Mouse (Mus musculus): Measurements from ENCODE around the gene Pcif1.
A peak's percentile ranks its signal among the peaks of the same experiment; 100 is the strongest.
"Not testable (repeated sequence)": the region's sequence is repeated elsewhere in the genome, so short reads cannot be mapped to it uniquely, and the experiment has no call there.

Pcif1 gene

DNA sequence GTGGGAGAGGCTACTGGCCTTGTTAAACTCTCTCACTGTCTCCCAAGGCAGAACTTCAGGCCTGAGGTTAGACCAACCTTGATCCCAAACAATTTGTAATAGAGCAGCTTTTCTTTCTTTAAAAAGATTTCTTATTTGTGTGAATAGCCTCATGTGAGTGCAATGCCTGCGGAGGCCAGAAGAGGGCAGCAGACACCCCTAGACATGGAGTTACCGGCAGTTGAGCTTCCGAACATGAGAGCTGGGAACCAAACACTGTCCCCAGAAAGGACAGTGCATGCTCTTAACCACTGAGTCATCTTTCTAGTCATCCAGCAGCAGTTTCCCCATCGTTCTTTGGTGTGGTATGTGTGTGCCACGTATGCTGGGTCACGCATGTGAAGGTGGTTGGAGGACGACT is 11.5 kb upstream of the Pcif1 start:
- peak; percentile 37 for DNase-seq

DNA sequence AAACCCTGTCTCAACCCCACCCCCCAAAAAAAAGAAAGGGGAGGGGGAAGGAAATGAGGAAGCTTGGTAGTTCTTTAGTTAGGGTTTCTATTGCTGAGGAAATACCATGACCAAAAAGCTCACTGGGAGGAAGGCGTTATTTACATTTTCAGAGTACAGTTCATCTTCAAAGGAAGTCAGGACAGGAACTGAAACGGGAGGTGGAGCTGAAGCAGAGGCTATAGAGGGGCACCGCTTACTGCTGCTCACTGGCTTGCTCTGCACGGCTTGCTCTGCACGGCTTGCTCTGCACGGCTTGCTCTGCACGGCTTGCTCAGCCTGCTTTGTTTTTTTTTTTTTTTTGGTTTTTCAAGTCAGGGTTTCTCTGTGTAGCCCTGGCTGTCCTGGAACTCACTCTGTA is 10.6 kb upstream of the Pcif1 start:
- DNase-seq = no peak

DNA sequence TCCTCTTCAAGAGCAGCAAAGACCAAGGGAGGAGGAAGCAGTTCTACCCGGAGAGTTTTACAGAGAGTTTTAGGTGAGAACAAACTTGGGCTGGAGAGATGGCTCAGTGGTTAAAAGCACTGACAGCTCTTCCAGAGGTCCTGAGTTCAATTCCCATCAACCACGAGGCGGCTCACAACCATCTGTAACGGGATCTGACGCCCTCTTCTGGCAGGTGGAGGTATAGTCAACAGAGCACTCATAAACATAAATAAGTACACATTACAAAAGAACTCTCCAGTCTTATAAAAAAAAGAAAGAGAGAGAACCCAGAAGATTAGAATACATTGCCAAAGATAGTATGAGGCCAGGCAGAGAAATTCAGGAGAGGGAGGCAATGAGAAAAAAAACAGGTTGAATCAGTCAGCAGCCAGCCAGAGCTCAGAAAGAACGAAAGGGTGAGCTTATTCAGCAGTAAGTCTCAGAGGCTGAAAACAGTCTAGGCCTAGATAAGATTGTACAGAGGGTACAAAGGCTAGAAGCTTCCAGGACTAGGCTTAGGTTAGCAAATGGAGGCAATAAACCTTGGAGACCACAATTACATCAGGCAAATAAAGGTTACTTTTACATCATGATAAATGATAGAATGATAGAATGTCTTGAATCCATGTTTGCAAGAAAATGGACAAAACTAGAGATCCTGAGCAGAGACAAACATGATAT is 7.4 kb upstream of the Pcif1 start:
- DNase-seq = no peak

DNA sequence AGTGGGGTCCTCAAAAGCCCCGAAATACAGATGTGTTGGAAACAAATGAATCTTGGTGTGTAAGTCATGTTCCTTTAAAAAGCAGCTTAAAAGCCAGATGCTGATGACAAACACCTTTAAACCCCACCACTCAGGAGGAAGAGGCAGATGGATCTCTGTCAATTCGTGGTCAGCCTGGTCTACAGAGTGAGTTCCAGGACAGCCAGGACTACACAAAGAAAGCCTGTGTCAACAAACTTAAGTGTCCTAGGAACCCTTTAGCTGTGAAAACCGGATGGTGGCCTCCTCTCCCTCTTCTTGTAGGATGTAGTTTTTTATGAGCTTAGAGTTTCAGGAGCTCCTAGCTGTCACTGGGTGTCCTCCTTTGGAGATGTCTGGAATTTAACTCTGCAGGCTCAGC is 5.5 kb upstream of the Pcif1 start:
- no peak for DNase-seq

DNA sequence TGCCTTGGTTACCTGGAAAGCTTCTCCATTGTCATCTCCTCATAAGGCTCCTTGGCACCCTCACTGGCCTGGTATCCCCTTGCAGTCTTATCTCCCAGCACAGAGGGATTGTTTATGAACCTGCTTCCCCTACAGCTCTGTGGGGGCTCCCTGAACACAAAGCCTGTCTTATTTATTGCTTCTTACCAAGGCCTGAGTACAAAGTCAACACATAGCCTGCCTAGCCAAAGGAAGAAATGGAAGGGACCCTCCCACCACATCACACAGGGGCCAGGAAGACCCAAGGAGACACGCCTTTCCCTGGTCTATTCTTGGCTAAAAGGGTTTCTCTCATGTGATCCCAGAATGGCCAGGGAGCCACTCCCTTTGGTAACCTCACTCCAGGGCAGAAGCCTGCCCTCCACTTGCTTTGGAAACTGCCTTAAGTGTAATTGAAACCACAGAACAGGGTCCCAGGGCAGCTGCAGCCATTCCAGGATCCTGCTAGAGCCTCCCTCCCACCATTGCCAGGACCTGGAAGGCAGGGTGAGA is 4.8 kb upstream of the Pcif1 start:
- DNase-seq = peak; percentile 40

DNA sequence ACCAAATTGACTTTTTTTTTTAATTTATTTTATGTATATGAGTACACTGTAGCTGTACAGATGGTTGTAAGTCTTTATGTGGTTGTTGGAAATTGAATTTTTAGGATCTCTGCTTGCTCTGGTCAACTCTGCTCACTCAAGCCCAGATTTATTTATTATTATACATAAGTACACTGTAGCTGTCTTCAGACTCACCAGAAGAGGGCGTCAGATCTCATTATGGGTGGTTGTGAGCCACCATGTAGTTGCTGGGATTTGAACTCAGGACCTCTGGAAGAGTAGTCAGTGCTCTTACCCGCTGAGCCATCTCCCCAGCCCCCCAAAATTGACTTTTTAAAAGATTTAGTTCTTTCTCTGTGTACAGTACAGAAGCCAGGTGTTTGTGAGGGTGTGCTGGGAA is 3.5 kb upstream of the Pcif1 start:
- DNase-seq = not testable (repeated sequence)

DNA sequence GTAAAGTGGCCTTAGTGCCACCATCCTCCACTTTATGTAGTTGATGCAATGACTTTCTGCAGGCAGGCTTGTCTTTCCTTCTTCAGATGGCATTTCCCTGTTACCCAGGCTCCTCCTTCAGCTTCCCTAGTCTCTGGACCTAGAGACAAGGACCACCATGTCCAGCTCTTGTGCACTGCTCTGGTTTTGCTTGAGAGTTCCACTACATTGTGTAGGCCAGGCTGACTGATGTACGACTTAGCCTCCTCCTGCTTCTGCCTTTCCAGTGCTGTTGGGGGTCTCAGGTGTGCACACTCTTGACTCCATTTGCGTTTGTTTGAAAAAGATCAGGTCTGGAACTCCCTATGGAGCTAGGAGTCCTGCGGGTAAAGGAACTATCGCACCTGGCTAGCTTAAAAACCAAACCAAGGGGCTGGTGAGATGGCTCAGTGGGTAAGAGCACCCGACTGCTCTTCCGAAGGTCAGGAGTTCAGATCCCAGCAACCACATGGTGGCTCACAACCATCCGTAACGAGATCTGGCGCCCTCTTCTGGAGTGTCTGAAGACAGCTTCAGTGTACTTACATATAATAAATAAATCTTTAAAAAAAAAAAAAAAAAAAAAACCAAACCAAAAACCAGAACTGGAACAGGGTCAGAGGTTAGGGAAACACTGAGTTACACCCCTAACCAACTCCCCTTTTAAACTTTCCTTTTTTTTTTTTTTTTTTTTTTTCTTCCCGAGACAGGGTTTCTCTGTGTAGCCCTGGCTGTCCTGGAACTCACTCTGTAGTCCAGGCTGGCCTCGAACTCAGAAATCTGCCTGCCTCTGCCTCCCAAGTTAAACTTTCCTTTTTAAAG is 1.5 kb upstream of the Pcif1 start:
- not testable (repeated sequence) for DNase-seq

DNA sequence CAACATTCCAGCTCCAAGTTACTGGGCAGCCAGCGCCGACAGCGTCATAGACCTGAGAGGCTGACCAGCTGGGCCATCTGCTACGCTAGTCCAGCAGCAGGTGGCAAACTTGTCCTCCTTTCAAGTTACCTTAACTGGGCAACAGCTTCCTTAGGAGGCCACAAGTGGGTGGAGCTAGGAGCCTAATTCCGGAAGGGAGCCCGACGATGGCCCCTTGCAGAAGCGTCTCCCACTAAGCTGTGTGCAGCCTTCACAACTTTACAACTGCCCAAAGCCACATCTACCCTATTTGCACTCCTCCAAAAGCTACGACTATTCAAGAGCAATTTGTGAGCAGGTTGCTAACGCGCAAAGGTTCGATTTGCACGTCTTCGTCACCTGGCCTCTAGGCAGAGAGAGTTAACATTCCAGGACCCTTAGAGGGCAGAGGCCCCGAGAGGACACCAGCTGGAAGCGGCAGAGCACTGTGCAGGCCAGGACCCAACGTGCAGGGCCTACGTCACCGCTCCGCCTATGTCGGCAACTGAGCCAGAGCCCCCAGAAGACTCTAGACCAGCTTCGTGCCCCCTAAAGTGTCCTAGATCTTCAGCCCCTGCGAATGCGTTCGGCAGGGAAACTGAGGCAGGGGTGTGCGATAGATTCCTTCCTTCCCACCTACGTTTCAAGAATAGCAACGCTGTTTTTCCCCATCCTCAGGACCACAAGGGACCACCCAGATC is 436 bp upstream of the Pcif1 start:
- DNase-seq = peak; percentile 80

DNA sequence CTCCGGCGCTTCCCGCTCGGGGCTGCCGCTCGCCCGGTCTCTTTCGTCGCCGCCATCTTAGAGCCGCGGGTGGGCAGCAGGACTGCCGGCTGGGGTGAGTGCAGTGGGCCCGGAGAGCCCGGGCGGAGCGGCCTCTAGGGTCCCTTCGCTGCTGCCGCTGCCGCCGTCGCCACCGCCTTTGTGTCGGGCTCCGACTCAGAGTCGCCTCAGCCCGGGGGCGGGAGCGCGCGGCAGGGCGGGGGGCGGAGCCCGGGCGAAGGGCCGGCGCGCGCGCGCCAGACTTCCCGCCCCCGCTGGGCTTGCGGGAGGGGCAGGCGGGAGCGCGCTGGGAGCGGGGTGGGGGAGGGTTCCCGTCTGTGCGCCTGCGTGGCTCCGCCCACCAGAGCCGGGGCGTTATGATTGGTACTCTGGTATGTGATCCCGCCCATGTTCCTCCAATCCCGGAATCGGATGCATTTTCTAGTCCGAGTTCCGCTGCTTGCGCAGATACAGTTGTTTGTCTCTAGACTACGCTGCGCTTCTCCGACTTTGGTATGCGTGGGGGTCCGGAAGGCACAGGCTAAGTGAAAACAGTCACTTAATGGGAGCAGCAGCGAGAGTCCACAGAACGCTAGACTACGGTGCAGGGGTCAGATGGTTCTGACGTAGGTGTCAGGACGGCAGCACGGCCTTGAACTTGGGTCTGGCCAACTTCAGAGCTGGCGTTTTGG is 619 bp downstream of the Pcif1 start:
- peak; percentile 93 for DNase-seq

DNA sequence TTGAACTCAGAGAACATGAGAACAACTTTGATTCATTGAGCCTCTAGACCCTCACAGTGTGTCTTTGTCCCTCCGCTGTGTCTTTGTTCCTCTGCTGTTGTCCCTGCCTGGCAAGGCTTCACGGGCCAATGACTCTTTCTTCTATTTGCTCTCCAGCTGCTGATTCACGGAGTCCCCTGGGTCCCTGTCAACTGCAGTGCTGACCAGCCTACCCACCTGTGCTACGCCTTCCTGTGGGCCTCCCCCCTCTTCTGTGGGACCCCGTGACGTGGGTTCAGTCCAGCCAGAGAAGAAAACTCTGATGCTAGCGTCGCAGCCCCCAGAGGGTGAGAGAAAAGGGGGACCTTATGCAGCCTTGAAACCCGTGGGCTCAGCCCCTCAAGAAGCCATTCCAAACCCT is 3.5 kb downstream of the Pcif1 start:
- DNase-seq = no peak

DNA sequence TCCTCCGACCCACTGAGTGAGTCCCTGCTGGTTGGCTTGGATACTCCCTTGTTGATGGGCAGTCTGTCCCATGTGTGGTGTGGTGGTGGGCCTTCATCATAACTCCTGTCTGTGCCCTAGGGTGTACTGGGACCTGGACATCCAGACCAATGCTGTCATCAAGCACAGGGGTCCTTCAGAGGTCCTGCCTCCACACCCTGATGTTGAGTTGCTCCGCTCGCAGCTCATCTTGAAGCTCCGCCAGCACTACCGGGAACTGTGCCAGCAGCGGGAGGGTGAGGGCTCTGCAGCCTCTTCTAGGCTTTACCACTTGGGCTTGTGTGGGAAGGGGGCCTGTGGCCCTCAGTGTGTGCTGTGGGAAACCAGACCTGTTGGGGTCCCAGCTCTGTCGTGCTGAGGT is 6.7 kb downstream of the Pcif1 start:
- DNase-seq = peak; percentile 63

DNA sequence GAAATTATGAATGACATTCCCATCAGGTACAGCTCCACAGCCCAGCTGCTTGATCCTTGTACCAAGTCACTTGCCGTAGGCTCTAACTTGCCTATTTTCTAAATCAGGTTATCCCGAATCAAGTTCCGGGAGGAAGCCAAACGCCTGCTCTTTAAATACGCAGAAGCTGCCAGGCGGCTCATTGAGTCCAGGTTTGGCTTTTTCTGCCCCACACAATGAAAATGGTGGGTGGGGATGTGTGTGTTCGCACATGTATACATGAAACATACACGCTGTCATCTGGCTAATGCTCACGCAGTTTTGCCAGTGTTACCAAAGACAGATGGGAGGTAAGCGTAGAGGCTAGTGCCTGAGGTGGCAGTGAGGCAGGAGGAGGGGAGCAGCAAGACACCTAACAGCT is 7.5 kb downstream of the Pcif1 start:
- DNase-seq = no peak

DNA sequence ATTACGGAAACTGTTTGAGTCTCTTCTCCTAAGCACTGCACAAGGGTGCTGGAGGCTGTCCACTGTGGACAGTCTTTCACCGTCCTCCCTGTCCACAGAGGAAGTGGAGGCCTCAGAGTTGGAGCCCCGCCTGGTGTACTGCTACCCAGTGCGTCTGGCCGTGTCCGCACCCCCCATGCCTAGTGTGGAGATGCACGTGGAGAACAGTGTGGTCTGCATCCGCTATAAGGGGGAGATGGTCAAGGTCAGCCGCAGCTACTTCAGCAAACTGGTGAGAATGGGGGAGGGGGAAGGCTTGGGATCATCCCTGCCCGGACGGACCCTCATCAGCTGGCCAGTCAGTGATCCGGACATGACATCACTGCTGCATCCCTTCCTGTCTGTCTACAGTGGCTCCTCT is 9.9 kb downstream of the Pcif1 start:
- DNase-seq = no peak

DNA sequence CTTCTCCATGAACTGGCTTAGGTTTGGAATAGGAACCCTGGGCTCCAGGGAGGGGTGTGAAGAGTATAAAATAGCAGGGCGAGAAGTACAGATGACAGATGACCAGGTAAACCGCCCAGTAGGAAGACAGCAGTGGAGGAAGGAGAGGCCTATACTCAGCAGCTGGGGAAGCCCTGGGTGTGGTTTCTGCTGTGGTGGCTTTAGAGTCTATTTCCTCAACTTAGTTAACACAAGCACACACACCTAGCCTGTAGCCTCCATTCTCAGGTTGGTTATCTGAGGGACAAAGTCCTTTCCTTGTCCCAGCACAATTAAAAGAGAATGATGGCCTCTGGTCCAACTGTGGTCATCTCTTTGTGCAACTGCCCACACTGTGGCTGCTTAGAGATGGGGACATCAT is 10.9 kb downstream of the Pcif1 start:
- DNase-seq = no peak

DNA sequence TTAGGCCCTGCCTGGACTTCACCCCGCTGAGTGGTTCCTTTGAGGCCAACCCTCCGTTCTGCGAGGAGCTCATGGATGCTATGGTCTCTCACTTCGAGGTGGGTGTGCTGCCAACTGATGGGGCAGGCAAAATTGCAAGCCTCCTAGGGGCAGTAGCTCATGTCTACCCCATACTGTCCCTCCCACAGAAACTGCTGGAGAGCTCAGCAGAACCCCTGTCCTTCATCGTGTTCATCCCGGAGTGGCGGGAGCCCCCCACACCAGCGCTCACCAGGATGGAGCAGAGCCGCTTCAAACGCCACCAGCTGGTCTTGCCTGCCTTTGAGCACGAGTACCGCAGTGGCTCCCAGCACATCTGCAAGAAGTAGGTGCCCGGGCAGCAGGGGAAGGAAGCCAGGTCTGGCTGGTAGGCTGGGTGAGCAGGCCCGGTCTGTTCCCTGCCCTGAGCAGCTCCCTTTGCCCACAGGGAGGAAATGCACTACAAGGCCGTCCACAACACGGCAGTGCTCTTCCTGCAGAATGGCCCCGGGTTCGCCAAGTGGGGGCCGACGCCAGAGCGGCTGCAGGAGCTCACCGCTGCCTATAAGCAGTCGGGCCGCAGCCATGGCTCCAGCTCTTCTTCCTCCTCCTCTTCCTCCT is 11.4 kb downstream of the Pcif1 start:
- DNase-seq = no peak

DNA sequence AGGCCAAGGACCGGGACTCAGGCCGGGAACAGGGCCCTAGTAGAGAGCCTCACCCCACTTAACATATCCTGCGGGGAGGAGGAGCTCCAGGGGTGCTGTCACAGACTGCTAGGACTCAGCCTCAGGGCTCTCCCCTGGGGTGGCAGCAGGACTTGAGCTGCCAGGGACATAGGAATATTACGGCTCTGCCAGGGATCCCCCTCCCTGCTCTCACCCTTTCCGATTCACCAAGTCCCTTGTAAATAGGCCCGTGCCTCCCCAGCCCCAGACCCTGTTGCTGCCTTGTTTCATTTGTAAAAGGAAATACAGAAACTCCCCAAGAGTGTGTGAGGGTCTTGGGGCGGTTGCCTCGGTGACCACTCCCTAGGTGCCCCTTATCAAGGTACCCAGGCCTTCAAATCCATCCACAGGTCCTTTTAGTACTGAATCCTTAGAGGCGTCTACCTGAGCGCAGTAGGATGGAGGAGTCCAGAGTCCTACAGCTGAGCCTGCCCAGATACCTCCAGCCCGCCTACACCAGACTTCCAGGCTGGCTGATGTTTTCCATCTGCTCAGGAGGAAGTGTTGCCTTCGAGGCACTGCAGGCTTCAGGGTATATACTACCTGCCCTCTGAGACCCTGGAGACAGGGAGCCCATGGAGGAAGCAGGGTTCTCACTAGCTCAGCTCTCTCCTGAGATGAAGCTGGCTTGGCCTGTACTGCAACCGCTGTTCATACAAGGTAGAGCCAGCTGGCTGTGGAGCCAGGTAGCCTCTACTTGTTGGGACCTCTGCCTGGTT is 12.1 kb downstream of the Pcif1 start:
- no peak for DNase-seq

DNA sequence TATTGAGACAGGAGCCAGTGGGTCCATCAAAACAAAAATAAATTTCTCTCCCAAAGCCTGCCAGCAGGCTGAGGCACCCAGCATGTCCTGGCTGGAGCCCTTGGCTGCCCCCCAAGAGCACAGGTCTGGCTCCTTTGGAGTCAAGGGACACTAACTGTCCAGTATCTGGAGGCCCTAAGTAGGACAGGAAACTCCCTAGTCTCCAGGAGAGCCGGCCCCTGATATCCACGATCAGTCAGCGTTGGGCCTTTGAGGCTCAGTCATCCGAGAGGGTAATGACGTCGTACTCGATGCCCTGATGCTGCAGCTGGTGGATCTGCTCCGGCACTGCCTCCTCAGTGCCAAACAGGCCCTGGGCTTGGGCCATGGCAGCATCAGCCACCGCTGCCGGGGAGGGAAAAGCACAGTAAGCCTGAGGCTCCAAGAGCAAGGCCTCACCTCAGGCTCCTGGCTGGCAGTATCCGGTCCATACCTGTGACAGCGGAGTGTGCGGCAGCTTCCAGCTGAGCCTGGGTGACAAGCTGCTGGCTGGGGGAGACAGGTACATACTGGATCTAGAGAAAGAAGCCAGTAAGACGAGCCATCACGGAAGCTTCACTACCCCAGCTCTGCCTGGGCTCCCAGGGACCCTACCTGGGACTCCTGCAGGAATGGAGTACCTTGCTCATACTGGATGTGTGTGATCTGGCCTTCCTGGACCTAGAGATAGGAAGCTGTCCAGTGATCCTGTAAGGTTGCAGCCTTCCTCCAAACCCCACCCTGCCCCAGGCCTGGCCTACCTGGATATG is 13.0 kb downstream of the Pcif1 start:
- no peak for DNase-seq

DNA sequence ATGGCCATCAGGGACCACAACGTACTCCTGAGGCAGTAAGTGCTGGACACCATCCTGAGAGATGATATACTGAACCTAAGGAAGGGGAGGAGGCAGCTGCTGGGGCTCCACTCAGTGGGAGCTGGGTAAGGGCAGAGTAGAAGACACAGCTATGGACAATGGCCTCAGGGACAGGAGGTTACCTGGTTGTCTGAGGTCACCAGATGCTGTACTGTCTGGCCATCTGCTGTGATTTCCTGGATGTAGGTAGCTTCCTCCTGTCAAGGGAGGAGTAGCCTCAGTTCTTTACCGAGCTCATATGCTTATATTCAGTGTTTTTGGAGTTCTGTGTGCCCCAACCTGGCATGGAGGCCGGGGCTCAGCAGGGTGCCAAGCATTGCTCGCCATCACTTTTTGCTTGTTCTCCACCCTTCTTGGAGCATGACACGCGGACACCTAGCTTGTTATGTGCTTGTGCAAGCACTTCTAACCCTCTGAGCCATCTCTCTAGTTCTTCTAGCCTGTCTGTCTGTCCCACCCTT is 13.7 kb downstream of the Pcif1 start:
- no peak for DNase-seq

DNA sequence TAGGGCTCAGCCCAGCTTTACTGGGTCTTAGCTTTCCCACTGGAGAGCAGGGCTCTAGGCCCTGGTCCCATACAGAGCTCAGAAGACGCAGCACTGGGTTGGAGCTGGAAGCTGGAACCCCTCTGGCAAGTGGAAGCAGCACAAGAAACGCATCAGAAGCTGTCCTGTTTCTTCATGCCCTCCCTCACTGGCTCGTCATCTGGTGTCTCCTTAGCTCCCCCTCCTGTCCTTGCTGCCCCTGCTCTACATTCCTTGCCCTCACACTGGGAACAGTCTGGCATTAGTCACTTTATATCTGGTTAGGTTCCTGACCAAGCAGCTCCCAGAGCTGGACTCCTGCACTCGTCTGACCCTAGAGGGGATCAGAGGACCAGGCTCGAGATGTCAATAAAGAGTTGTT is 14.9 kb downstream of the Pcif1 start:
- DNase-seq = no peak

DNA sequence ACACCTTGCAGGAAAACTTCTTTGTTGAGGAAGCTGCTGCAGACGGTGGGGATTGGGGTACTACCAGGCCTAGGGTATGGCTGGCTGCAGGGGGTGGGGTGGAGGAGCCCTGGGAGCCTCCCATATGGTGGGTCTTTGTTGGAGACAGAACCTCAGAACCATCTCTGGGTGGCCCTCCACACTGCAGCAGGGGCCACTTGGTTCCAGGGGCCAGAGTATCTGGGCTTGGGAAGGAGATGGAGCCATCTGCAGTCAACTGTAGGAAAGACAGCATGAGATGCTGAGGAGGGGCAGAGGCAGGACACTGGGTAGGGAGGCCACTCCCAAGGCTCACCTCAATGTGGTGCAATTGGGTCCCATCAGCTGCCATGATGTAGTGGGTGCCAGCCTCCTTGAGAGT is 15.5 kb downstream of the Pcif1 start:
- DNase-seq = no peak

DNA sequence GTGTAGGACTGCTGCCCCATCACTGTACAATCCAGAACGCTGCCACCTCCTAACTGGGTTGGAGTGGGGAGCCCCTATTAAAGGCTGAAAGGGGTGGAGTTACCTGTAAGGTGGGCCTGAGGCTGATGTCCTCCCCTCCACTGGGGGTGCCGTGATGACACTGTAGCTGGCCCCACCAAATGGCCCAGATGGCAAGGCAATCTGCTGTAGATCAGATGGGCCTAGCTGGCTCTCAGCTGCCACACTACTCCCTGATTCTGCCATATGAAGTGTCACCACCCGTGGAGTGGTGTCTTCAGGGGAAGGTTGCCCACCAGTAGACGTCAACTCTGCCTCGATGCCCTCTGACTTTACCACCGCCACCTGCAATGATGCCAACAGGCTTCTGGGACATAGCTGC is 16.8 kb downstream of the Pcif1 start:
- no peak for DNase-seq

Data from kidney, adult 18-20 months (tissue).